Mouse (Mus musculus) regulatory T cell (primary cell): ENCODE measurements around the gene Wasl.

ENCODE experiments used
- in situ Hi-C: fragments of 300-600 bp; cut with MboI, MseI; formaldehyde crosslinking; loops from one replicate; pipeline ENCODE4 v1.15.1; 2025; ENCODE audit warnings: high pct_unique_total_duplicates

Wasl gene

DNA sequence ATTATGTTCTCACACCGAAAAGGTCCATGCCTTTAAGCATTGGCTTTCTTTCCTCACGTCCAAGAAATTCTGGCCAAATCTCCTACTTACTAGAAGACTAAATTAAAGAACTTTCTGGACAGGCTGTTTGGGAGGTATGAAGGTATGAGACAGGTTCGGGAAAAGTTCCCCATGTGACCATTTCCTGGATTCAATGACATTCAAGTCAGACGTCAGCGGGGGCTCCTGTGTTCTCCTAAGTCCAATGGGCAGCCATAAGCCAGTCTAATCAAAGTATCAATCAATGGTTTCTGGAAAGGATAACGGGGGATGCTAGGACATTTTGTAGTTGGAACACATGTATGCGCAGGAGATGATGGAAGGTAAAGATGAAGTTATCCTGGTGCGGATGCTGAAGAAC lies 59.2 kb downstream of the Wasl start:
- in situ Hi-C loops, result loop anchor here (5.0 kb wide), 1 partner anchor 68 kb away; no protein-coding TSS in a partner anchor

DNA sequence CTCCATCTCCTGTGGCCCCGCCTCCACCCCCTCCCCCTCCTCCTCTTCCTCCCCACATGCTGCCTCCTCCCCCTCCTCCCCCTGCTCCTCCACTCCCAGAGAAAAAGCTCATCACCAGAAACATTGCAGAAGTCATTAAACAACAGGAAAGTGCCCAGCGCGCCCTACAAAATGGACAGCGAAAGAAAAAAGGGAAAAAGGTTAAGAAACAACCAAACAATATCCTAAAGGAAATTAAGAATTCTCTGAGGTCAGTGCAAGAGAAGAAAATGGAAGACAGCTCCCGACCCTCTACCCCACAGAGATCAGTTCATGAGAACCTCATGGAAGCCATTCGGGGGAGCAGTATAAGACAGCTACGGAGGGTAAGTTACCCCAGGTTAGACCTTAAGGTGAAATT lies 60.5 kb downstream of the Wasl start:
- in situ Hi-C loops, result no loop called here

DNA sequence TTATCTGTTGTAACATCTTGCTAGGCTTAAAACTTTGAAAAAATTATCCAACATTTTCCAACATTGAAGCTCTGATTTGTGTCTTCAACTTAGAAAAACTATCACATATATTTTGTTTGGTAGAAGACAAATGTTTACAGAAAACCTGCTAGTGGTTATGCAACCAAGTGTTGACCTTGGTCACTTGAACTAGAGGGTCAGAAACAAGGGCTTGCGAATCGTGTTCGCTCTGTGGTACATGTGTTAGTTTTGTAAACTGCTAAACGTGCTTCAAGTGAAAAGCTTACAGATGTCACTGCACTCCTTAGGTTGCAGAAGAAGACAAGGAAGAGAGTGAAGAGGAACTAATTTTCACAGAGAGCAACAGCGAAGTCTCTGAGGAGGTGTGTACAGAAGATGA lies 61.8 kb downstream of the Wasl start:
- in situ Hi-C loops, result no loop called here

DNA sequence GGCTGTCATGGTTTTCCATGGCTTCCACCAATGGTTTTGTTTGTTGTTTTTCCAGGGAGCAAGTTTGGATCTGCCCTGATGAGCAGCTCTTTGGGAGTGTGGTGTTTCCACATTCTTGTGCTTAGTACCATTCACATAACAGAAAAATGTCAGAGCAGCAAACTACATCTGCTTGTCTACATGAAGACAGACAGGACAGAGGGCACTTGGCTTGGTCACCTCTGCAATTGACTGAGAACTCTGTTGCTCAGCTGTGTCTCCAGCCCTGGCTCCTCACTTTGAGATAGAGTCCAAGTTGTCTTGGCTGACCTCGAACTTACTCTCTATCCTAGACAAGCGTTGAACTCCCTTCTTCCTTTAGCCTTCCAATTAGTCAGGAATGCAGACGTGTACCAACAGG lies 62.5 kb downstream of the Wasl start:
- in situ Hi-C loops, result no loop called here

DNA sequence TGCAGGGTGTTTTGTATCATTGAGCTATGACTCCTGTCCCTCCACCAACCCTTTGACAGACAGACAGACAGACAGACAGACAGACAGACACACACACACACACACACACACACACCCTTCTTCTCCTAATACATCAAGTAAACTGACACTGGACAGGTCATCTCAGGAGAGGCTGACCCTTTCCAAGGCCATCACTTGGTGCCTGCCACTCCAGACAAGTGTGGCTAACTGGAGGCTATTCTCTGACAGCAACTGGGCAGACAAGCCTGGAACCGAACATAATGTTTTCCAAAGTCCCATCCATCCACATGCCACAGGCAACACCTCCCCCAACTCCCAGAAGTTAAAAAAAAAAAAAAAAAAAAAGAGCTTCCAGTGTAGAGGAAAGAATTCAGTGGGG lies 63.1 kb downstream of the Wasl start:
- in situ Hi-C loops, result no loop called here

DNA sequence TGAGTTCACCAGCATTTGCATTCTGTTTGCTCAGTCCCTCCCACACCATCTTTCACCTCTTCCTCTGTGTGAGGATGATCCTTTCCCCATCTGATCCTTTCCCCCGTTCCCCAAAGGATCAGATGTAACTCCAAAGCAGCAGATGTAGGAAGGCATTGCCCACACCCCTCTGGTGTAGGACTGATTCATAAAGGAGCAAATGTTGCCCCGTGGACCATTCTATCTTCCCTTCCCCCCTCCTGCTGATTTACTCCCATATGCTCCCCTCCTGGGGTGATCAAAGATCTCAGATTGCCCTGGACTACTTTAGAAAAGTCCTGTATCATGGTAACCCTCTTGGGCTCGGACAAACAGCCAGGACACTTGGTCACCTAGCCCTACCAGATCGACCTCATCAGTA lies 64.1 kb downstream of the Wasl start:
- in situ Hi-C loops, result no loop called here

DNA sequence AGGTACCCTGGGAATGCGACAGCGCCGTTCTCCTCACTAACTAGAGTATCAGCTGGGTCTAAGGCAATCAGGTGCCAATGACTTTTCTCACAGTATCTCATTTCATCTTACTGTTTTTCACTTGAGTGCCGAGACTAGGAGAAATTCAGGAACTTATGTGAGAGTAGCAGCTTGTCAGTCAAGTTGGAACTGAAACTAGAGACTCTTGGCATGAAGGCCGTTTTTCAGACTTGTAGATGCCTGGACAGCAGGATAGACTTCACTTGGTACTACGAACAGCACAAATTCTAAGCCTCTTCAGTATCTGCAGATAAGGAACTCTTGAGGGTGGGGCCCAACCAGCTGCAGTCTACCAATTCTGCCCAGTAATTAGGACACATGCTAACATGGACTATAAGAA lies 64.7 kb downstream of the Wasl start:
- in situ Hi-C loops, result no loop called here

DNA sequence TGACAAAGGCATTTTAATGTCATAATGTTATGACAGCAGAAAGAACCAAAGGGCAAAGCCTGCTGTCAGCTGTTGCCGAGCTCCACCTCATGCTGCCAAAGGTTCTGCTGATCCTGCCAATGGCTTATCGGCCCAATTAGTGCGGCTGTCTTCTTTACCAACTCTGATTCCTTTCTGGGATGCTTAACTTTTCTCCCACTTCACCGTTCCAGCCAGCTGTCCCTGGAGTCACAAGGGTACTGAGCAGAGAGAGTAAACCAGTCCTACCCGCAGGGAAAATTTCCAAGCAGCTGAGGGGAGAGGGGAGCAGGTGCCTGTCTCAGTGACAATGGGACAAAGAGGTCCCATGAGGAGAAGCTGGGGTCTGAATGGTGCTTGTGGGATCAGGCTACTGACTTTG lies 65.2 kb downstream of the Wasl start:
- in situ Hi-C loops, result no loop called here

DNA sequence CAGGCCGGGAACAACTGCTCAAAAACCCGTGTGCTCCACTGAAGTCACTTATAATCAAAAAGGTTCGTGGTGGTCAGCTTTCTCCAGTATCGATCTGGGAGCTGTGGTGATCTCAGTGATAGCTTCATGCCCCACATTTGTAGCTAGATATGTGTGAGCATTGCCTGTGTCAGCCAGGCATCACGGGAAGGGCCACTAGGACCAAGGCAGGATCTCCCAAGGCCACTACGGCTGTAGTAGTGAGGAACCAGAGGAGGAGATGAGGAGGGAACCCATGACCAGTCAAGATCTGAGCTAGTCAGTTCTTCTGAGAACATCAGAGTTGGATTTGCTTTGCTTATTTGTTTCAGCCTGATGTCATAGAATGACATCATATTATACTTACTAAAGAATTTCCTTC lies 65.6 kb downstream of the Wasl start:
- in situ Hi-C loops, result no loop called here

DNA sequence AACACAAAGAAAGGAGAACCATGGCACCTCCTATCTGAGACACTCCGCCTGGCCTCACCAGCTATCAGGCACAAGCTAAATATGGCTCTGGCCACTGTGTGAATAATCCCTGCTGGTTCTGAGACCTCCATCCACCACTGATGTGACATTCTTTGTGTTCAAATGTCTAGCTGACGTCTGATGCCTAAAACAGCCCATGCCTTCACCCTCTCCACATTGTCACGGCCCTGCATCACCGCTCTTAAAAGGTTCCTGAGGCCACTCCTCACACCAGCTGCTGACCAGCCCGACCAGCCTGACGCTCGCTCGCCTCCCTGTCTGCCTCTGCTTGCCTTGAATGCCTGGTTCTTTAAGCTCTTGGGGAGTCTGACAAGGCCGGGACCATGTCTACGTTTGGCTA lies 67.3 kb downstream of the Wasl start, which contains the start of gene Lmod2:
Lmod2 (plus strand) TSS at position 263 of the 400 bp plus-strand sequence.
- in situ Hi-C loops, result no loop called here

DNA sequence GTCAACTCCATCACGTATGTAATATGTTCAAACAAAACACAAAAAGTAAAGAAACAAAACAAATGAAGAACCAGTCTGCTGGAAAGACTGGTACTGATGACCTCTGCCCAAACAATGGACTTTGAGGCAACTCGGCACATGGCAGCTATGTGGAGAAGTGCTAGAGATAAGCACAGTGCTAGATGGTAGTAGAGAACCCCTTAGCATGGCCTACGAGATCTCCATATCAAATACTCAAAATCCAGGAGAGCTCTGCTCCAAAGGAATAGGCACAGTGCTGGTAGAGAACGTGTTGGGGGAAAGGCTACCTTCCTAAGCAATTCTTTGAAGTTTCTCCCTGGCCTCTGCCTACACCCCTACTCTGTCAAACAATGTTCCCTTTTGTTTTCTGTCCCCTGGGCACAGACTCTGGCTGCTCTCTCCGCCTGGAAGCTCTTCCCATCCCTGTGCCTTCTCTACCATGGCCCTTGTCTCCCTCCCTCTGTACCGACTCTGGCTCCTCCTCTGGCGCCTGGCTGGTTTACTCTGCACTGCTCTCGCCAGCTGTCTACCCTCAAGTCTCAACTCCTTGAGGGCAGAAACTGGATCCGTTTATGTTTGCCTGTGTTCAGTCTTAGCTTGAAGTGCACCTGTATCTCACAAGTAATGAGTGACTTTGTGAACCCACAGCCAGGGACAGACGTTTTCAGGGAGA lies 73.1 kb downstream of the Wasl start:
- in situ Hi-C loops, result no loop called here

DNA sequence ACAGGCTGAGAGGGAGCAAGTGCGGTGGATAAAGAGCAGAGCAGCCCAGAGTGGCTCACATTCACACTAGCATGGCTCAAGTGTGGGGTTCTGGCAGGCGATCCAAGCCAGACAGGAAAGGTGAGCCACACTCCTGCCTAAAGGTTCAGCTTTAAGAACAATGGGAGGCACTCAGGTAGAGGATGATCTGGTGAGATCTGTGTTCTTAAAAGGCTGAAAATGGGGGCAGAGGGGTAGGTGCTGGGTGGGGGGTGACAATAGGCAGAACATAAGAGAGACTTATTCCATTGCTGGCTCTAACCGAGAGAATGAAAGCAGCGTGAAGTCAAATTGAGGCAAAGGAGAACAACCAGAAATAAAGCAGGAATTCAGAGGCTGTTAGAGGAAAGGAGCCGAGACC lies 74.5 kb downstream of the Wasl start:
- in situ Hi-C loops, result no loop called here

DNA sequence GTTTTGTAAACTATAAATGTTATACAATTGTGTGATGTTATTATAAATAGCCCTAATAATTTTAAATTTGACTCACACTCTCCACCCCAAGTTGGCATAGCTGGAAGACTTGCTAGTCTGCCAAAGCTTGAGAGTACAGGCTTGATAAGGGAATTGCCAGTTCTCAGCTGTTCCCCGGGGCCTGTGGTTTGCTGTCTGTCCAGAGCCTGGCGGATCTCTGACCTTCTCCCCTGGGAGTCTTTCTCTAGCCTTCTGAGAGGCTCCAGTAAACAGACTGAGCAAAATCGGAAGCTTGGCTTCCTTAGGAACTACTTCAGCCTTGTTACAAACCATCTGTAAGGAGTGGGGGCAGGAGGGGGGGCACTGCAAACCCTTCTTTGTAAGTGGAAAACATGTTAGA lies 77.9 kb downstream of the Wasl start:
- in situ Hi-C loops, result no loop called here

DNA sequence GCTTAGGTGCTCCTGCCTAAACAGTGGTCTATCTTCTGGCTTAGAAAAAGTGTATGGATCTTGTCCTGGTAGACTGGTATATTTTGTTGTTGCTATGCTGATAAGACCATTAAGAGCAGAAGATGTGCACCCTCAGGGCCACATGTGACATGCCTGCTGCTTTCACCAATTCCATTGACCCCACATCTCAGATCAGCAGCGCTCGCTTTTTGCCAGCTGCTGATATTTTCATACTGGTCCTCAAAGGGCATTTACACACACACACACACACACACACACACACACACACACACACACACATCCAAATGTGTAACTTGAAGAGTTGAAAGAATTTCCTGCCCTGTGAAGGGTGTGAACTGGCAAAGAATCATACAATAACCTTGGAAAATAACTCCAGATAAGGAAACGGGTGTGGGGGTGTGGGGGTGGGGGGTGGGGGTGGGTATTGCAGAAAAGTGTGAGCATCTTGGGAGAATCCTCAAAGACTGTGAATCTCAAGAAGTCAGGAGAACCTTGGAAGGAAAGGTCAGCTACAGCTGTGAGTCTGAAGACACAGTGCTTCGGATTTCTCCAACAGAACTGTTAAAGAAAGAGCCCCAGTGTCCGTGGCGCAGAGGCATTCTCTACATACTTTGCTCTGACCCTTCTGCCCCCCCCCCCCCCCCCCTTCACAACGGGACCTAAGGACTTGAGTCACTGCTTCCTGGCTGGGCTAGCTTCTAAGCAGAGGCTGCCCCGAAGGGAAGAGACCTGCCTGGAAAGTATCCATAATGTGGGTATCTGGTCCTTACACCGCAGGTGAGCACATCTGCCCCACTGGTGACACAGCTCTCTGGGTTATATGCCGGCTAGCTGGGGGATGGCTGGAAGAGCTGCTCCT lies 79.1 kb downstream of the Wasl start:
- in situ Hi-C loops, result no loop called here

DNA sequence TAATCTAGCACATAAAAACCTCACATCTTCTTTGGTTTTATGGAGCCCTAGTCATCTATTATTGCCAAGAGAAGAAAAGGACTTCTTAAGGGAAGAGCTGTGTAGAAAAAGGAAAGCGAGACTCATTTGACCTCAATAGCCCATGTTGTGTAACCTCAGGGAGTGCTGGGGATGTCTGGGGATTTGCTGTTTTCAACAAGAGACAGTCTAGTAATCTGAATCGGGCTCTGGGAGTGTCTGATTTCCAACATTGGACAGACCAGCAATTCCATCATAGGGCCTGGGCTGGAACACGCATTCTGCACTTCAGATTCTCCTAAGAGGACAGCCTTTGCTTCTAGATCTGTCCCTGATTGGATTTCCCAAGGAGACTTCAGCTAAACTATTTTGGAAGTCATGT lies 81.4 kb downstream of the Wasl start:
- in situ Hi-C loops, result no loop called here

DNA sequence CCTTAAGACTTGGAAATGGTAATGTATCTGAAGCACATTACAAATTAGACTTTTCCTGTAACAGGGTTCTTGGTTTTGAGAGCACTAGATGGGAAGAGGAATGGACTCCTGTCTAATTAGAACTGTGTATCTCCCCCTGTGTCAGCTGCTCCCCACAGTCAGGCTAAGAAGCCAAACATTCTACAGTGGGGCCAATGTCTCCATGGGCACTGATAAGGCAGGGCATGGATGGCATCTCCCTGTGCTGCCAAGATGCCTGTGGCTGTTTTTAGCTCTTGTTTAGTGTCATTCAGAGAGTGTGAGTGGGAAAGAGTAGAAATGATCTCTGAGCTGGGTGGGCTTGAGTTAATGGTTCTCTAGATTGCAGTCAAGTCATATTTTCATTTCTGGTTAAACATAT lies 91.5 kb downstream of the Wasl start:
- in situ Hi-C loops, result no loop called here

DNA sequence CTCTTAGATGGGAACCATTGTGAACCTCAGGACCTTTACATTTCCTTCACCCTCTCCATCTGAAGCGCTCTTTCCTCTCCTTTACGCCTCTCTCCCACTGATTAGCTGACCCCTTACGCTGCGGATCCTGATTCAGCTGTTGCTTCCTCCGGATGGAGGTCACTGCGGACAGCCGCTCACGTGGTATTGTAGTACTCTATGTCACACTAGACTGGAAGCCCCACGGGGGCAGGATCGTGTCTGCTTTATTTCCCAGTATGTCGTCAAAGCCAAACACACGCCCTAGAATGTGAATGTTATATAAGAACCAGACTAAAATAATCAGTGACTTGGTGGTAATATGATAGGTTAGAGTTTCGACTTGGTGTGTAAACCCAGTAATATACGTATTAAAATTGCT lies 92.4 kb downstream of the Wasl start:
- in situ Hi-C loops, result no loop called here

DNA sequence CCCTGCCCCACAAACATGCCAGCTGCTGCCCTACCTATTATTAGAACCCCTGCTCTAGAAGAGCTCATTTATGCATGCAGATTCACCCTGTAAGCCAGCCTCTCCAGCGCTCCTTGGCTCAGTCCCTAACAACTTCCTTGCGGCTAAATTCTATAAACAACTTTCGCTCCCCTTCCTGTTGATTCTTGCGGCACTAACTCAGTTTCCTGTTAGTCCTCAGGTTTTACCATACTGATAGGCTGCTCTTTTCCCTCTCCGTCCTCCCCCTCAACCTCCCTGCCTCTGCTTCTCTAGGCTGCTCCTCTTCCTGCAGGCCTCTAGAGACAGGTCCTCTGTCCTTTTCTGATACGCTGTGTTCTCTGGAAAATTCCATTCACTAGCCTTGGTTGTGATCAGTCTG lies 93.7 kb downstream of the Wasl start:
- in situ Hi-C loops, result no loop called here

DNA sequence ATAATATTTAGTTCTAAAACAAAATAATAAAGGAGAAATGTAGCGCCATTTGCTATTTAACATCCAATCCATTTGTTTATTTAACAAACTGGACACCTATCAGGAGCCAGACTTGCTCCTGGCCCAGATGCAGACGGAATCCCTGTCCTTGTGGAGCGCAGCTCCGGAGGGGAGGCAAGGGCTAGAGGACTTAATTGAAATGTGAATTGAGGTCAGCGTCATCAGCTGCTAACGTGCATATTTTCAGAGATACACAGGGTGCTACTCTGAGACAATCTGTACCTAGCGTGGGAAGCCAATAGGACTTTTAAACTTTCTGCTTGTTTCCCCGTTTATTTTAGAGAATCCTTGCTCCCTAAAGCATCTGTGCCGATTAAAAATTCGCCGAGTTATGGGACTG lies 94.5 kb downstream of the Wasl start:
- in situ Hi-C loops, result no loop called here

DNA sequence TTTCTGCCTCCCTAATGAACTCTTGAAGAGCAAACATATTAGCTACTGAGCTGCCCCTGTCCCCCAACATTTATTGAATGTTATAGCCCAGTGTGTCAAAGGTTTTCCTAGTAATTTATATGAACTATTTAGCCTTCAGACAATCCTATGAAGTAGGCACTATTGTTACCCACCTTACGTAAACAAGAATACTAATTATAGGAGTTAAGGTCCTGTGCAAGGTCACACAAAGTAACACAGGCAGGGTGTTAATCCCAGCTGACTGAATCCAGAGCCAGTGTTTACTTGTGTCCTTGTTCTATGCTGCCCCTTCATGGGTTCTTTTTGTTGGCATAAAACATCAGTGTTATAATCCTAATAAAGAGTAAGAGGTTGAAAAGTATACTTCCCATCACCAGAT lies 95.1 kb downstream of the Wasl start:
- in situ Hi-C loops, result no loop called here

DNA sequence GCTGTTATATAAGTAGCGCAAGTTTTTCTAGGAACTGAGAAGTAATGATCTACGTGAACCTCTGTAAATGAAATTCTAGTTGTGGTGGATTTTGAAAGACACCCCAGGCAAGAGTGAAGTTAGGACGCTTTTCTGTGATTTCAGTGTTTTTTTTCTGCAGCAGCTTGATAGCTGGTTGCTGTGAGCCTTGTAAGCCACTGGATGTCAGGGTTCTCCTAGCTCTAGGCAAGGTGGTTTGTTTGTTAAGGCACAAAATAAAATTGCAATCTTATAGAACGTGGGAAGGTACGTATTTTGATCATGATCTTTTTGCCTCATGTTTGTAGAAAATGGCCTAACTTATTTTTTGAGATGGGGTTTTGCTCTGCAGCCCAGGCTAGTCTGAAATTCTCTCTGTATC lies 95.8 kb downstream of the Wasl start:
- in situ Hi-C loops, result no loop called here

DNA sequence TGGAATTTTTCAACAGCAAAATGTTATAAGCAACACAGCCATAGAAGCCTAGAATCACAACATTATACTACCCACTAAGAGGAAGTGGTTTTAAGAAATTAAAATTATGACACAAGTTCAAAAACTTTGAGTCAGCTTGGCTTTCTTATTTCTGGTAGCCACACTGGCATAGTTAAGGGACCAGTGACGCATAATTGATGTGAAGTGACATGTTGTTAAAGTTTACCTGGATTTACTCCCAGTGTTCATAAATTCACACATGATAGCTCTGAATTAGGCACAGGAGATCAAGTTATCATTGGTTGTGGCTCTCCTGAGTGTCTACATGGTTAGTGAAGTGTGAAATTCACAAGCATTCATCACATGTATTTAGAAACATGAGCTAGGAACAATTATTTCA lies 99.9 kb downstream of the Wasl start:
- in situ Hi-C loops, result no loop called here

DNA sequence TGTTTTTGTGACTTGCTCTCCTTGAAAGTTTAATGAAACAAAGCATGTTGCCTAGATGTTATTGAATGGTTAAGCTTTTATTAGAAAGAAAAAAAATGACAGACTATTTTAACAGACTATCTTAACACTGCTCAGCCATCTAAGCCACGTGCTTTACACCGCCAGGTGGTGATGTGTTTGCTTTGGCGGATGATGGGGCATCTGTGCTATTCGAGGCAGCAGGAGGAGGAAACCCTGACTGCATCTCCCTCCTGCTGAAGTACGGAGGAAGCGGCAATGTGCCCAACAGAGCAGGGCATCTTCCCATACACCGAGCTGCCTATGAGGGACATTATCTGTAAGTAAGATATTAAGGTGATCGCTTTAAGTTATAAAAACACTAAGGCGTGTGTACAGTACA lies 100.7 kb downstream of the Wasl start:
- in situ Hi-C loops, result no loop called here
